Mouse (Mus musculus) layer of hippocampus, postnatal 10 days (tissue): ENCODE measurements around the gene Elp1. TPM values are rescaled to one million over a fixed set of nuclear protein-coding genes. Genes with fewer than 3 reads are reported as not detected.

ENCODE experiments used
- DNase-seq, 2 experiments: peaks; one replicate each; pipeline ENCODE4 v3.0.0; 2021; ENCODE audit warnings: low spot score in 2 of 2
- long read RNA-seq: library from polyadenylated mRNA; stranded (forward); transcript quantifications from one replicate; pipeline ENCODE4 v2.0.0, GENCODE M21; 2023
- total RNA-seq, 2 experiments: library from RNA; stranded (reverse); gene quantifications; 2 replicates each; pipeline ENCODE4 v1.2.3; 2021

The Elp1 gene
- total RNA-seq: 10 to 100 TPM; 73.8 to 78.5 TPM
- long read RNA-seq, full-length matches to known transcripts: 17 of 21 reads
- long read RNA-seq, partial matches to known transcripts: 2 of 21 reads
- long read RNA-seq, other reads (novel, unspliced or antisense): 2 of 21 reads

GRCm38 (mm10) chr4:56801907-56802668 lies at the start of gene Elp1, which contains the start of gene Fam206a:
Elp1 (minus strand) TSS chr4:56802331.
Fam206a (plus strand) TSS chr4:56802345.
- peak; percentile 98 to 99 for DNase-seq

- DNase-seq: no peak
These were observed 48.6 kb upstream of the Elp1 start for GRCm38 (mm10) chr4:56850724-56851123.

DNA sequence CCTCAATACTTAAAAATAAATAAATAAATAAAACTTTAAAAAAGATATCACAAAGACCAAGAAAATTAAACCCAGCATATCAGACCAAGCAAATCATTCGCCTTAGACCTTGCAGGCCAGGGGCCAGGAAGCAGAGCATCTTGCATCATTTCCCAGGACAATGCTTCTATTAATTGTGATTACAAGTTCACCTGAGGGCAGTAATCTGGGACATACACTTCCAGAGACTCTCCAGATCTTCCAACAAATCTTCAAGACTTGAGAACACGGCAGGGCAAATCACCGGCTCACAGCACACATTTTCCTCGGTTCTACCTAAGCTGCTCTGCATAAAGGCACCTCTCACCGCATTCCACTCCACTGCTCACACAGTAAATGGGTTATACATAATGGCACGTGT lies 45.9 kb upstream of the Elp1 start:
- DNase-seq: no peak

- no peak for DNase-seq
These were observed 45.3 kb upstream of the Elp1 start for GRCm38 (mm10) chr4:56847400-56847799.

- no peak for DNase-seq
These were observed 43.9 kb upstream of the Elp1 start for GRCm38 (mm10) chr4:56845896-56846533.

DNA sequence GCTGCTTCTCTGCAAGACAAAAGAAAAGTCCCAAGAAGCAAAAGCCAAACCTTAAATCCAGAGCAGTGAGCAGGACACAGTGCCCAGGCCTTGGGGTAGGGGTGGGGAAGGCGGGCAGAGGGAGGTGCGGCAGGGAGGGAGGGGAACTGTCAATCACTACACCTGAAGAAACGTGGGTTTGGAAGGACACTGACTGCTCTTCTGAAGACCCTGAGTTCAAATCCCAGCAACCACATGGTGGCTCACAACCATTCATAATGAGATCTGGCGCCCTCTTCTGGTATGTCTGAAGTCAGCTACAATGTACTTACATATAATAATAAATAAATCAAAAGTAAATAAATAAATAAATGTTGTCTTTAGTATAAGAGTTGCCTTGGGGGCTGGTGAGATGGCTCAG lies 42.8 kb upstream of the Elp1 start:
- no peak for DNase-seq

DNA sequence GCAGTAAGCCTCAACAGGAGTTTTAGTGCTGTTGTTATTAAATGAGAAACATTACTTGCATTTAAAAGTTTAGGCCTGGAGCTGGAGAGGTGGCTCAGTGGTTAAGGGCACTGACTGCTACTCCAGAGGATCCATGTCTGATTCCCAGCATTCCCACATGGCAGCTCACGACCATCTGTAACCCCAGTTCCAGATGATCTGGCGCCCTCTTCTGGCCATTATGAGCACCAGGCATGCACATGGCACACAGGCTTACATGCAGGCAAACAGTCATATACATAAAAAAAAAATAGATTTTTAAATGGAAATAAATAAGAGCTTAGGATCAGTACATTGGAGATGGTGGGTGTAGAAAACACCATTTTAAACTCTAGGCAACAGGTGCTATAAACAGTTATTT lies 41.8 kb upstream of the Elp1 start:
- DNase-seq: no peak

DNA sequence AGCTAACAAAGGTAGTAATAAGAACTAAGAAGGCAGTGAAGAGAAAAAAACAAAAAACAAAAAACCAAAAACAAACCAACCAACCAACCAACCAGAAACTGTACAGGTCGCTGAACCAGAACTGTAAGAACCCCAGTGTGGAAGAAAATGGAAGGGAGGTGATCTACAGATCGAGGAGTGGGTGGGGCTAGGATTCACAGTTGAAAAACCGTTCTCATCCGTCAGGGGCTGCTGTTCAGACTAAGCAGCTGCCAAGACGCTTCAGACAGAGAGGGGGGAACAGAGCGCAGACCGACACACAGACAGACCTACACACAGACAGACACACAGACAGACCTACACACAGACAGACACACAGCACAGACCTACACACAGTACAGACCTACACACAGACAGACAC lies 40.4 kb upstream of the Elp1 start:
- DNase-seq: no peak

GRCm38 (mm10) chr4:56840297-56840696 lies 38.2 kb upstream of the Elp1 start:
- no peak for DNase-seq

GRCm38 (mm10) chr4:56837661-56838060 lies 35.5 kb upstream of the Elp1 start:
- no peak for DNase-seq

- DNase-seq: no peak
These were observed 29.9 kb upstream of the Elp1 start for GRCm38 (mm10) chr4:56831998-56832397.

DNA sequence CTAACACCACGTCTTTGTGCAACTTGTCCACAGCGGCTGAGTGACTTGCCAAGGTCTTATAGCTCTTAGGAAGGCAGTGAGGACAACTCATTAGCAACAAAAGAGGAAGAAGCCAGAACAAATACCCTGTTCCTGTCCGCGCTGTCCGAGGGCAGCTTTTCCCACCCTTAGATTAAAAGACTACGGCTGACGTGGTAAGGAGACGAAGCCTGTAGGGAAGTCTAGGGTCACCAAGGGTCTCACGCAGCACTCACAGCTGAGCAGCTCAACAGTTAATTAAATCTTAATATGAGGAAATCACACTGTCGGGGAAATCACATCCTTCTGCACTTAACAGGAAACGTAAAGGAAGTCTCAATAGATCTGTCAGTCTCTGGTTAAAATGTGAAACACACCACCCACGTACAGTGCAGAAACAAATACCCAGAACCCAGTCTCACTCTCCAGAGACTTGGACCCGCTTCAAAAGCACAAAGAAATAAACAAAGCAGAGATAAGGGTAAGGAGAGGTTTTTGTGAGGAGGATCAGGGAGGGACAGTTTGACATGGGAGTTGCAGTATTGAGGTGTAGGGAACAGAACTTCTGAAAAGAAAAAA lies 29.0 kb upstream of the Elp1 start:
- no peak for DNase-seq

GRCm38 (mm10) chr4:56829511-56829921 lies 27.4 kb upstream of the Elp1 start:
- peak; percentile 18 to 49 for DNase-seq

- DNase-seq: no peak
These were observed 26.8 kb upstream of the Elp1 start for GRCm38 (mm10) chr4:56828932-56829331.

DNA sequence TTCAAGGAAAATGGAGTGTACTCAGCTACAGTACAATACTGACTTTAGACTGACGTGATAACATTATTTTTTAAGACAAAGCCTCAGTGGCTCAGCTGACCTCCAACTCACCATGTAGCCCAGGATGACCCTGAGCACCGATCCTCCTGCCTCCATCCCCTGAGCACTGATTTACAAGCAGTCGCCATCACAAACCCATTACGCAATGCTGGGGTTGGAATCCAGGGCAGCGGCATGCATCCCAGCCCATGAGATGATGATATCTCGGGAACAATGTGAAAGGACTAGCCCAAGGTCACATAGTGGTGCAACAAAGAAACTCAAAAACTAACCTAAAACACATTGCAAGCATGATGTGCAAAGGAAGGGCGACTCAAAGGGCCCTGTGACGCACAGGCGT lies 22.1 kb upstream of the Elp1 start:
- DNase-seq: no peak

DNA sequence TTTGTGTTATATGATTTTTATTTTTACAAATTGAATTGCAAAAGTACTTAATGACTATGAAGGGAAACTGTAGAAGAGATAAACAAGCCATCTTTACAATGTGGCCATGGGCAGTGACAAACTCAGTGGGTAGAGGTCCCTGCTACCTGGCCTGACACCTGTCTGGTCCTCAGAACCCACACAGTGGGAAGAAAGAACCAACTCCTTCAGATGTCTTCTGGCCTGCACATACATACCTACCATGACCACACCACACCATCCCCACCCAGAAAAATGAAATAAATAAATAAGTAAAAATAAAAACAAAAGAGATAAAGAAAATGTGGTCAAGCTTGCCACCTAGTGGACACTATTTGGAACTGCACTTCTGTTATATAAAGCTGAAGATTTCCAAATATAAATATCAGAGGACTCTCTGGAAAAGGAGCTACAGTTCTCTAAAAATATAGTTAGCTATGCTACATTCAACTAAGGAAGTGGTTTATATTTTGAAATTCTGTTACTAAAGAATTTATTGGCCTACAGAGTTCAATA lies 18.0 kb upstream of the Elp1 start:
- DNase-seq: no peak

DNA sequence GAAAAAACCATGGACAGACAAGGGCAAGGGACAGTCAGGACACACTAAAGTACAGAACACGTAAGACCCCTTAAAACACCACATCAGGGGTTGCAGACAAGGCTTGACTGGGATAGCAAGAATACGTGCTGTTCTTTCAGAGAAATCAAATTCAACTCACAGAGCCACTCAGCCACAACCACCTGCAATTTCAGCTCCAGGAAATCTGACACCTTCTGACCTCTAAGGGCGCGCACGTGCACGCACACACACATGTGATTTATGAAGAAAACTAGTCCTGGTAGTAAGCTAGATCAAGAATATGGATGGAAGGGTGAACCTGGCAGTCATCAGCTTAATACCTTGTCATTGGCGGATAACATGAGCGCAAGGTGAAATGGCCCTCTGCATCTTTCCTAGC lies 13.0 kb upstream of the Elp1 start:
- no peak for DNase-seq

DNA sequence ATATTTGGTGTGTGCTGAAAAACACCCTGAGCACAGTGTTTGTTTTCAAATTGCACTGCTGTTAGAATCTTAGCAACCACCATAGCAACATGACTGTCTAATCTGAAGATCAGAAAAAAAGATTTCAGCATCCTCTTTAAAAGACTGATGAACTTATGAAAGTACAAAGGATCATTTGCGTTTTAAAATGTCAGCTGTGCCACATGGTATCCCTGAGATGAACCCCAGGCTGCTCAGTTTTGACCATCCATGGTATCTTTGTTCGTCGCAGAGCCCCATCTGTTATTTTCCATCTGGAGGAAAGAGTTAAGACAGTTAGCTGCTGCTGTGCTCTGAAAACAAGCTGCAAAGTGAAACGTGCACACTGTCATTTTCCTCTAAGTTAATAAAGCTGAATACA lies 10.0 kb upstream of the Elp1 start:
- no peak for DNase-seq

- DNase-seq: no peak
These were observed 9.5 kb upstream of the Elp1 start for GRCm38 (mm10) chr4:56811642-56812041.

GRCm38 (mm10) chr4:56809050-56809449 lies 6.9 kb upstream of the Elp1 start:
- no peak for DNase-seq

DNA sequence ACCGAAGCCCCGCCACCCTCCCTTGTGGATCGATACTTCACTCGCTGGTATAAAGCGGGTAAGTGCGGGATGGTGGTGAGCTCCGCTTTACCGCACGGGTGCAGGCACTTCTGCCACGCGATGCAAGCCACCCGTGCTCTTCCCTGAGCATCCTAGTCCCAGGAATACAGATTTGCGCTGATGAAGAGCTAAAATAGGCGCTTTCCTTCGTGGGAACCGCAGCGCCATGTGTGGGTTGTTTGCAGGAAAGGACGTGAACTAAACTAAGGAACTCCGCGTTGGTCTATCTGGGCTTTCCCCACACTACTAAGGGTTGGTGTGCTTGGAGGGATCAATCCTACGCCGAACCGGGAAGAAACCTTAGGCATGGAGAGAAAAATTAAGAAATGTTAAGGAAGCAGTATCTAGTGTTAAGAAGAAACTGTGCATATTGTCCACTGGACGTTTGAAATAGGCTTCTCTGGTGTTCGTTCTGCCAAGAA lies 579 bp upstream of the Elp1 start:
- DNase-seq: no peak

GRCm38 (mm10) chr4:56791373-56791772 lies 10.8 kb downstream of the Elp1 start:
- DNase-seq: no peak
